Mouse (Mus musculus) adrenal gland, postnatal 25 days (tissue): ENCODE measurements around the gene Slc23a4. TPM values are rescaled to one million over a fixed set of nuclear protein-coding genes. Genes with fewer than 3 reads are reported as not detected.

ENCODE experiments used
- DNase-seq: peaks from one replicate; pipeline ENCODE4 v3.0.0; 2021; ENCODE audit warnings: mixed read lengths
- total RNA-seq: library from RNA; stranded (reverse); gene quantifications from 2 replicates; pipeline ENCODE4 v1.2.3, GENCODE M21; 2021

Gene Slc23a4
- total RNA-seq, 1 experiment from 2014 or later, result not detected

DNA sequence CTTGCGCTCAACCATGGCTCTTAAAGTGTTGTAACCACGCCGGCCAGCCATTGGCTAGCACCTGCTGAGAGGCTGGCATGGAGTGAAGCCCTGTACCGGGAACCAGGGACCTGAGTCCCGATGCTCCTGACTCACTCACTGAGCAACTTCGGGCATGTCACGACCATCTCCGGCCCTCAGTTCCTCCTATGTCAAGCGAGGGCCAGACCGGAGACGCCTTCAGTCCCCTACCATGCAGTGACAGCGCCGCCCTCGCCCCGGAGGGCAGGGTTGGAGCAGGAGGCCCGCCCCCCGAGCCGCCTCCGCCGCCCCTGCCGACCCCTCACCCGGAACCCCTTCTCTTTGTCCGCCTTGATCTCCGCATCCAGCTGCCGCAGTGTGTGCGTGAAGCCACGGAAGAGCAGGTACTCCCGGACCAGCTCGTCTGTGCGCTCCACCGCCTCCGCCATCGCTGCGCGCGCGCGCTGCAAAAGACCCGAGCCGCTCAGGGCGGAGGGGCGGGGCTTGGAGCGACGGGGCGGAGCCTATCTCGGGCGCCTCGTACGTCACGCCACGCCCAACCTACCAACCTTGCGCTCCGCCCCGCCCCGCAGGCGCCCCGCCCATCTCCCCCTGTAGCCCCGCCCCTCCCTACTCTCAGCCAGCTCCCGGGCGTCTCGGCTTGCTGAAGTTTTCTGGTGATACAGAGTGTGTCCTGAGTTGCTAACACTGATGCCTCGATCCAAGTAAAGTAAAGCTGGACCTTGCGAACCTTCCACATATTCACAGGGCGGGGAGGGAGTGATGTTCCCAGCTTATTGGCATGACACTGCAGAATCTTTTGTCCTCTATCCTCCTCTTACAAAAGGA lies 77.6 kb downstream of the Slc23a4 start, which contains the start of gene Wdr91:
Wdr91 (minus strand) TSS at position 506 of the 849 bp plus-strand sequence.
- peak; percentile 97 for DNase-seq

GRCm38 (mm10) chr6:34909631-34910345 lies 78.4 kb downstream of the Slc23a4 start:
- DNase-seq, result no peak

- no peak for DNase-seq
These were observed 80.4 kb downstream of the Slc23a4 start for GRCm38 (mm10) chr6:34907696-34908260.

DNA sequence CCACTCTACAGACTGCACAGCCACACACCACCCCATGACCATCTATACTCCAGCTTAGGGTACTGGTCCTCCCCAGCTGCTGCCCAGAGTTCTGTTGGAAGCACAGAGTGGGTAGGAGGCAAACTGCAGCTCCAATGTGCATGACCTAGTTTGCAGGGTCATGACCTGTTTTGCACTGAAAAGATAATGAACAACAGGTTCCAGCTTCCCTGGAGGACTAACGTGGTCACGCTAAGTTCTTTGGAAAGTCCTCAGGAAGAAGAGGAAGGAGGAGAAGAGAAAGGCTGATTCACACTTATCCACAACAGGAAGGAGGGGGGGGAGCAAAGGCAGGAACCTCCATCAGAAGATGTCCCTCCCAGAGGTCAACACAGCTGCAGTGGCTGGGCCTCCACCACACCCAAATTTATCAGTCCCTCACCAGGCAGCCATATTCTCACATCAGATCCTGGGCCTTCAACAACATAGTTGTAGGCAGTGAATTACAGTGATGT lies 81.0 kb downstream of the Slc23a4 start:
- DNase-seq, result no peak

- no peak for DNase-seq
These were observed 81.5 kb downstream of the Slc23a4 start for GRCm38 (mm10) chr6:34906661-34907060.

GRCm38 (mm10) chr6:34906125-34906524 lies 82.1 kb downstream of the Slc23a4 start:
- no peak for DNase-seq

DNA sequence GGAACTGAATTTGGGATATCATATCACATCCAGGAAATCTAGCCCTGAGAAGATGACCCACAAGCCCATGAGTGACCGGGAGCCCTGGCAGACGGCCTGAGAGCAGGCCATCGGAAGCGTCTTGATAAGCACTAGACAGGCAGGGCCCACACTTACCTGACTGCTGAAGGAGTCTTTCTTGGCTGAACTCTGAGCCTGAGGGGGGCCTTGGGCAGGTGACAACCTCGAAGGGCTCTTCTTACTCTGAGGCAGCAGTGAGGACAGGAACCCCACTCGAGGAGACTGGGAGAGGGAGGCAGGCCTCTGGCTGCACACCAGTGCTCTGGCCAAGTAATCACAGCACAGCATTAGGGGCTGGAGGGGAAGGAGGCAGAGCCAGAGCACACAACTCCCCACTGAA lies 83.8 kb downstream of the Slc23a4 start:
- DNase-seq, result no peak

GRCm38 (mm10) chr6:34903851-34904250 lies 84.4 kb downstream of the Slc23a4 start:
- no peak for DNase-seq

DNA sequence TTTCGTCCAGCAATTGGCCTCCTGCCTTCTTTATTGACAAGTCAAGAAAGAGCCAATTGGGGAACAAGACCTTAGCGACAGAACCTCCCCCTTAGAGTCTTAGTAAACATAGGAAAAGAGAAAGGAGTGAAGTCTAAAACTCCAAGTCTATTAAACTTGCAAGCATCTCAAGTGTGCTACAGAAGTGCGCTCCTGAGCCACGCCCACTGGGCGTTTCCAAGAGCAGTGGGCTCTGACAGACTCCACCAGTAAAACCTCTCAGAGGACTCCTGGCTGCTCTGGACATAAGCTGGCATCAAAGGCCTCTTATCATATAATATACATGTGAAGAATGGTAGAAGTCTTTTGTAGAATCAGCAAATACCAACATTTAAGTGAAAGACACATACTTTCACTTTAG lies 84.8 kb downstream of the Slc23a4 start:
- DNase-seq, result no peak

- no peak for DNase-seq
These were observed 85.6 kb downstream of the Slc23a4 start for GRCm38 (mm10) chr6:34902578-34902977.

GRCm38 (mm10) chr6:34901911-34902444 lies 86.2 kb downstream of the Slc23a4 start:
- no peak for DNase-seq

DNA sequence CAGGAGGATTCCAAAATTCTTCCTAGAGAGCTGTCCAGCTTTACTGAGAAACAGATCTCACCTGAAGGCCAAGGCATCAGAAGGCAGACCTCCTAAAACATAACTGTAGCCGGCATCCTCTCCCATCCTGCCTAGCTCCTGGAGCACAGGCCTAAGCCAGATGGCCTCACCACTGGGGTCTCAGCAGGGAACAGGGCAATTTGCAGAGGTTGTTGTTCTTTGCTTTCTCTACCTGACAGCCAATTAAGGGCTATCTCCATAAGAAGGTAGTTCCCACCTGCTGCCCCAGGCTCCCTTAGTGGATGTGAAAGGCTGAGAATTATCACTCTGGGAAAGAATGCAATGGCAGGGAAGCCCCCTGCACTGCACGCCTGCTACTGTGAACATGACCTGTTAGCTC lies 87.2 kb downstream of the Slc23a4 start:
- no peak for DNase-seq

DNA sequence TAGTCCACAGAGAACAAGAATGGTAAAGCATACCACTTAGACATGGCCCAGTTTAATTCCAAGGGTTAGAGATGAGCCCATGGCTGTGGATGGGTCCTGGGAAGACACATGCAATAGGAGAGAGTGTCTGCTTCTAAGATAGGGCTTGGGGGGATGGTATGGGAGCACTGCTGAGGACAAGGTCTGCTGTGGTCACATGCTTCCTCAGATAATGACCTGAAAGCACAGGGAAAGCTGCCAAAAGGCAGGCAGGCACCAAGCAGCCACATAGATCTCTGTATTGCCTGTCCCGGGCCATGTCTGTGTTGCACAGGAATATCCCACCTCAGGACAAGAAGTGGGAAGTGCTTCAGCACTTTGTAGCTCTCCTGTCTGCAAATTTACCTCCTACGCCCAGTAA lies 89.1 kb downstream of the Slc23a4 start:
- no peak for DNase-seq

DNA sequence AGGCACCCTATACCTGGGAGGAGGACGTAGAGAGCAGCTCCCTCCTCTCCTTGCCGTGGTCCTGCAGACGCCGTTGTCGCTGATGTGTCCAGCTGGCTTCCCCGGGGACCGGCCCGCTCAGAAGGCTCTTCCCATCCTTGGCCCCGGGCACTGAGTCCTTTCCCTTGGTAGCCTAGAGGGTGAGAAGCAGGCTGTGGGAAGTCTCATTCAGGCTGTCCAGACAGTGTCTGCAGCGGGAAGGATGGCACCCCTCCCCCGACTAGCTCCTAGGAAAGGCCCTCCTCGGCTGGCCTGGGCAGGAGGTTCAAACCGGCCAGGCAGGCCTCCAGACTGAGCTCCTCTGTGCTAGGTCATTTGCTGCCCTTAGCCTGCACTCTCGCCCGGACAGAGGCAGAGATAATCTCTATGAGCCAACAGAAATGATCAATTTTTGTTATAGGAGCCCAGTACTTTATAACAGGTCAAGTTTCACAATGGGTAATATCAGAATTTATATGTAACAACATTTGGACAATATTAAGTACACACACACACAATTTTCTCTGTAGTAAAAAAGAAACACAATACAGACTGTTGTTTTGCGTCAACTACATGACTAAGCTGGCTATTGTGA lies 91.9 kb downstream of the Slc23a4 start:
- DNase-seq, result no peak

DNA sequence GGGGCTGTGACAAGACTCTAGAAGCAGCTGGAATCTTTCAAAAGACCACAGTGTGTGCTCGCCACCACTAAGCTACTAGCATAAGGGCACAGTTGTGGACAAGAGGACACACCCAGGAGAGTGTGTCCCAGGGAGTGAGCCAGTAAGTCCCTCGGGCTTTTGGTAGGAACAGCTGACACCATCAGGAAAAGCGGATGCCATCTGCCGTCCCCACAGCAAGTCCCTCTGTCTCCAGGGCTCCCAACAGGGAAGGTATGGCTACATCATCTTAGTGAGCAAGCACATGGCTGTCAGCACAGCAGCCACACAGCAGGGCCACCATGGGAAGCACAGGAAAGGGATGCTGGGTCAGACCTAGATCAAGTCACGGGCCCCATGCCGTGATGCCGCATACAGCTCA lies 92.6 kb downstream of the Slc23a4 start:
- DNase-seq, result no peak

Other genes with a start within 250 kb of the Slc23a4 start
- 12.8 and 17.3 TPM in 2 replicates for gene Agbl3, start 208.0 kb downstream of the Slc23a4 start, total RNA-seq
- gene Tmem140, start 125.3 kb downstream of the Slc23a4 start, total RNA-seq, result 10.5 and 18.9 TPM in 2 replicates
- gene Cyren, start 110.3 kb downstream of the Slc23a4 start, total RNA-seq, result 8.5 and 11.4 TPM in 2 replicates
- 12.4 and 16.6 TPM in 2 replicates for gene Wdr91, start 77.5 kb downstream of the Slc23a4 start, total RNA-seq
- not detected in 2 replicates for gene Stra8, start 68.2 kb downstream of the Slc23a4 start, total RNA-seq
- 25.0 and 35.4 TPM in 2 replicates for gene Cnot4, start 145.3 kb upstream of the Slc23a4 start, total RNA-seq
- gene Nup205, start 189.0 kb upstream of the Slc23a4 start, total RNA-seq, result 35.2 and 37.1 TPM in 2 replicates